9 mouse cellular contexts compared by ENCODE assay signal in the genomic region with DNA sequence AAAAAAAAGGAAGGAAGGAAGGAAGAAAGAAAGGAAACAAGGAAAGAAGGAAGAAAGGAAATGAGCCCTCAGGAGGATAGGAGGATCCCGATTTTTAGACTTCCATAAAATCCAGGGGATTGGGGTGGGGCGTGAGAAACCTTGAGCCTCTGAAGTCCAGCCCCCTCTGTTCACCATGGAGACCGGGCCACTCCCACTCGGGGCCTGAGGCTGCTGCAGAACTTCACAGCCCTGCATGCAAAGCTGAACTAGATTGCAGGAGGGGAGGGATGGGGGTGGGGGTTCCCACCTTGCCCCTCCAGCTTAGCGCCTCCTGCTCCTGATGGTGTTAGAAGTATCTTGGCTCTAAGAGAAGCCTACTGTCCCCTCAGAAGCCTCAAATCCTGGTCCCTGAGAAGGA. TPM values are rescaled to one million over a fixed set of nuclear protein-coding genes. Genes with fewer than 3 reads are reported as not detected.
DNase-seq lines count a peak whose midpoint lies in the region.
"Had no signal": no experiment of that assay in that cellular context is flagged by ENCODE, and none has a peak within 500 bp of the region (broad histone marks: within the 10 kb centered on the region; RNA-seq: fewer than 3 reads in every experiment).

No protein-coding gene starts in this region.

- intact Hi-C loops in left cerebral cortex, postnatal 4 days (cut with DNase I), result no loop called here
- intact Hi-C loops in left cerebral cortex, postnatal 25 days (cut with DNase I), result no loop called here

- peak; percentile 49 to 54 for DNase-seq in adrenal gland, adult (ENCODE audit: inconsistent age in 2 of 2, low spot score in 1 of 2)
- no peak for DNase-seq in adrenal gland, adult 18-20 months (ENCODE audit: low spot score in 2 of 2)
- DNase-seq in left cerebral cortex, postnatal 4 days, result peak; percentile 21
- DNase-seq in left cerebral cortex, postnatal 25 days (ENCODE audit: low spot score in 2 of 2), result no peak
- peak; percentile 64 for DNase-seq in embryo, embryonic 10.5 days (ENCODE audit: low spot score)
- DNase-seq in heart, postnatal 4 days, result peak; percentile 38
- DNase-seq in thymus, postnatal 14 days, result no peak
- DNase-seq in spleen, postnatal 36 days (ENCODE audit: low spot score in 2 of 2), result no peak

RNA-seq across cellular contexts. Expression of a gene that starts 1.0 kb away (rescaled TPM):
- total RNA-seq in adrenal gland, adult 18-20 months (2021), result not detected
- total RNA-seq in left cerebral cortex, postnatal 4 days (2021), result not detected
- total RNA-seq in left cerebral cortex, postnatal 25 days (2021), result not detected
- not detected for total RNA-seq in heart, postnatal 4 days (2021)
- total RNA-seq: hindbrain, postnatal 0 days had no signal

RNA-seq across cellular contexts. Expression of a gene that starts 27.9 kb away (rescaled TPM):
- total RNA-seq in adrenal gland, adult 18-20 months (2021), result 1 to 10 TPM; 1.6 to 1.7 TPM
- total RNA-seq in left cerebral cortex, postnatal 4 days (2021), result 1 to 10 TPM; 3.1 TPM
- 1 to 10 TPM; 2.9 to 4.0 TPM for total RNA-seq in left cerebral cortex, postnatal 25 days (2021)
- total RNA-seq in heart, postnatal 4 days (2021), result 1 to 10 TPM; 6.4 to 6.6 TPM

RNA-seq across cellular contexts. Expression of a gene that starts 49.4 kb away (rescaled TPM):
- 10 to 100 TPM; 19.2 to 30.4 TPM for total RNA-seq in adrenal gland, adult 18-20 months (2021)
- 1 to 10 TPM; 1.4 to 2.0 TPM for total RNA-seq in left cerebral cortex, postnatal 4 days (2021)
- 1 to 10 TPM; 1.6 to 2.7 TPM for total RNA-seq in left cerebral cortex, postnatal 25 days (2021)
- total RNA-seq in heart, postnatal 4 days (2021), result 1 to 10 TPM; 6.3 to 6.6 TPM

Comparison
In these comparisons a context has a peak if more than half of its experiments do, and no peak if none do; other contexts are left out.
1. DNase-seq: peak in adrenal gland, adult (2 of 2), left cerebral cortex, postnatal 4 days (single experiment), embryo, embryonic 10.5 days (single experiment) and heart, postnatal 4 days (single experiment); none in adrenal gland, adult 18-20 months (0 of 2), left cerebral cortex, postnatal 25 days (0 of 2), thymus, postnatal 14 days (single experiment) and spleen, postnatal 36 days (0 of 2).